Mouse (Mus musculus): Measurements from ENCODE around the gene Tdp1.
"Not testable (repeated sequence)": the region's sequence is repeated elsewhere in the genome, so short reads cannot be mapped to it uniquely, and the experiment has no call there.

The Tdp1 gene

DNA sequence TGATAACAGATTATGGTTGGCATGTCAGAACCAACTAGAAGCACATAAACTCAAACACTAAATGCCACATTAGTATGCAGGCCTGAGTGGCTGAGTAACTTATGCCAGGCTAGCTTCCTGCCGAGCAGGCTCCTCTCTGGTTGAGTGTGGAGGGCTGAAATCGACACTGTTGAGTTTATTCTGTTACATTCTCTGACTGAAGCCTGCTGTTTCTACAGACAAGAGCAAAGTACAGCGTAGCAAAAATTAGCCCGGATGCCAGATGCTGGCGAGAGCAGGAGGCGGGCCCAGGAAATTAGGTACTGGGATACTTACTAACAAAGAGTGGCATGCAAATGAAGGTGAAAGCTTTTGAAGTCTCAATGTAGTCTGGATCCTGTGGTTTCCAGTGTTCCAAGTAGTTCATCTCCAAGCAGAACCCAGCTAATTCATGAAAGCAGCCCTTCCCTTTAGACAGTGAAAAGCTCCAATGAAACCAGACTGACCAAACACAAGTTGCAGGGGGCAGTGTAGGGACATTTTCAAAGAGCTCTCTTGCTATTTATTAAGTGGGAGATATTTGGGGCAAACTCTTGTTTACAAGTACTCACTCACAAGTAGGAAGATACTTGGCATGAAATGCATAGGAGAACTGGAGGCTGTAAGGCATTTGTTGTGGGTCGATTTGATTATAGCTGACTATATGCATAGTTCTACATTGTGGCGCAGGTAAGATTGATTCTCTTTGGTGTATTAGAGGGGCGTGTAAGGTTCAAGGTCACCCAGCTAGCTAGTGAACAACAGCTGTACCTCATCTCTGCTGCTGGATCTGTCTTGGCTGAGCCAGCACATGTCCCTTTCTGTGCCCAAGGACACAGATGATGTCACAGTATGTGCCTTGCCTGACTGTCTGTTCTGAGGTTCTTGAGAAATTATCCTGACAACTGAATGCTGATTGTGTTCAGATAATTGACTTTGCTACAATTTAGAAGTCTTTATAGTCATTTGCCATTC is 74.0 kb downstream of the Tdp1 start:
- DNase-seq (ENCODE audit: low spot score) = no peak

DNA sequence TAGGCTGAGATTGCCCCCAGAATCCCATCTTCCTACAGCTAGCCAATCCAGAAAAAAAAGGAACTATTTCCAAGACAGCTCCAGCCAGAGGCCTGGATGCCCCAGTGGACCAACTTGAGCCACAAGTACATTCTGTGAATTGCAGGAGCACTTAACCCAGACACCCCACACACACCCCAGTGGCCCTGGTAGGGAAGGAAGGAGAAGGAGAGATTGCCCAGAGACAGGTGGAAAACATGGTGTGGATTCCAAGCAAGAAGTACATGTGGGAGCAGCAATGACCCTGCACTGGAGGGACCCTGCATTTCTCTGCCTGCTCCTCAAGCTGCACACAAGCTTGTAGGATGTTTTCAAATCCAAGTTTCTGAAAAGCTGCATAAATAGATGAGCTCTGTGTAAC is 75.0 kb downstream of the Tdp1 start:
- no peak for DNase-seq (ENCODE audit: low spot score)

DNA sequence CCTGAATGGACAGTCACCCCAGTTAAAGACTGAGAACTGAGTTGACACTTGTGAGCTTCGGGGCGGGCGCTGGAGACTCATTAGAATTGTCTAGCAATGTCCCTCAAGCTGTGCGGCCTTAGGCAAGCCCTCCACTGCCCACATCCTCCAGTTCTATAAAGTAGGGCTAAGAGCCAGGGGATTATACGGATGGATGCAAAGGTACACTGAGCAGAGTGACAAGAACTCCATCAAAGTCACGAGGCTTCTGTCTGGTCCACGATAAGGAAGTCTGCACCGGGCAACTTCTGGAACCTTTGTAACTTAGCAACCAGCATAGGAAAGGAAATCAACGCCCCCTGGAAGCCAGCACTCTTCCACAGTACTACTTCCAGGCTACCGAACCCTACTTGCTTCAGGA is 75.6 kb downstream of the Tdp1 start:
- no peak for DNase-seq (ENCODE audit: low spot score)

DNA sequence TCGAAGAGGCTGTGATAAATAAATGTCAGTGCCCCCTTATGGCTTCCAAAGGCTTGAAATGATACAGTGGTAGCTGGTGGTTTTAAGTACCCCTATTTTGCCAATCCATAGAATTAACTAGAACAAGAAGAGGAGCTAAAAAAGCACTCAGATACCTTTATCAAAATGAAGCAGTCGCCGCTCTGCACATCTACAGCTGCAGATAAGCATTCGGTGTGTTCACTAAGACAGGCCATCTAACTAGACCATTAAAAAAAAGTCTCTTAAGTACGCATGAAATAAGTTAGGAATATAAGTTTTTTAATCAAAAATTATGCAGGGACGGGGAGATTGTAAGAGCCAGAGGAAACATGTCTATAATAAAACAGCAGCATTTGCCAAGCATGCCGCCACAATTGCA is 76.4 kb downstream of the Tdp1 start:
- no peak for DNase-seq (ENCODE audit: low spot score)

DNA sequence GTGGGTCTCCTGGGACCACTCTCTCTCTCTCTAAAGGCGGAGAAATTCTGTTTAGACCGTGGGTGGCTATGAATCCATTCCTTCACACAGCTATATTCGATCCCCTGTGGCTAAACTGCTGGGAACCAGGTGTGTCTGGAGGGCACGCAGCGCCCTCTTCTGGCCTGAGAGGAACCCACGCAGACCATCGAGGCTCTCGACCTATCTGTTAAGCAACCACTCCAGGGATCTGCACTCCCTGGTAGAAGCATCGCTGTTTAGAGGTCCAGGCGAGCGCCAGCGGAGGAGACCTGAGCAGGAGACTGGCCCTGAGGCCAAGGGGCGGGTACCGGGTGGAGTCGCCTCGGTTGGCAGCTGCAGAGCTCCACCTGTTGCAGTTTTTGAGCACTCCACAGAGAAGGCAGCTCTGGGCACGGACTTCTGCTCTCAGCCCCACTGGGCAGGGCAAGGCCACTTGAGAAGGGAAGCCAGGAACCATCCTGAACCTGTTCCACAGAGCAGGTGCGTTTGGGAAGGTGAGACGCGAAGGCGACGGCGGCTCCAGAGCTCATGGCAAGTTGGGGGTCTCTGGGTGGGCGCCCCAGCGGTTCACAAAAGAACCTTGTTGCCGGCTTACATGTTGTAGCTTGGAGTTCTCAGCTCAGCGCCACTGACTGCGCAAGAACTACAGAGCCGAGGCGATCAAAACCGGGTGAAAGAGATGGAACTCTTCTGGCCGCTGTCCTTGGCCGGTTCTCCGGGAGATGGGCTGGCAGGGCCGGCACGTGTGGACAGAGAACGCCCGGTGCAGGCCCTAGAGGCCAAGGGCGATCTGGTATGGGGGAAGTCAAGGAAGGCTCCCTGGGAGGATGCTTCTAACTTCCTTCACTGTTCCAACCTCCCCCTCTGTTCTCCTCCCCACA is 80.2 kb downstream of the Tdp1 start, which contains the start of gene Kcnk13:
Gene Kcnk13, plus strand, starts transcription at position 199 of the 902 bp plus-strand sequence.
- DNase-seq (ENCODE audit: low spot score) = peak; percentile 39

DNA sequence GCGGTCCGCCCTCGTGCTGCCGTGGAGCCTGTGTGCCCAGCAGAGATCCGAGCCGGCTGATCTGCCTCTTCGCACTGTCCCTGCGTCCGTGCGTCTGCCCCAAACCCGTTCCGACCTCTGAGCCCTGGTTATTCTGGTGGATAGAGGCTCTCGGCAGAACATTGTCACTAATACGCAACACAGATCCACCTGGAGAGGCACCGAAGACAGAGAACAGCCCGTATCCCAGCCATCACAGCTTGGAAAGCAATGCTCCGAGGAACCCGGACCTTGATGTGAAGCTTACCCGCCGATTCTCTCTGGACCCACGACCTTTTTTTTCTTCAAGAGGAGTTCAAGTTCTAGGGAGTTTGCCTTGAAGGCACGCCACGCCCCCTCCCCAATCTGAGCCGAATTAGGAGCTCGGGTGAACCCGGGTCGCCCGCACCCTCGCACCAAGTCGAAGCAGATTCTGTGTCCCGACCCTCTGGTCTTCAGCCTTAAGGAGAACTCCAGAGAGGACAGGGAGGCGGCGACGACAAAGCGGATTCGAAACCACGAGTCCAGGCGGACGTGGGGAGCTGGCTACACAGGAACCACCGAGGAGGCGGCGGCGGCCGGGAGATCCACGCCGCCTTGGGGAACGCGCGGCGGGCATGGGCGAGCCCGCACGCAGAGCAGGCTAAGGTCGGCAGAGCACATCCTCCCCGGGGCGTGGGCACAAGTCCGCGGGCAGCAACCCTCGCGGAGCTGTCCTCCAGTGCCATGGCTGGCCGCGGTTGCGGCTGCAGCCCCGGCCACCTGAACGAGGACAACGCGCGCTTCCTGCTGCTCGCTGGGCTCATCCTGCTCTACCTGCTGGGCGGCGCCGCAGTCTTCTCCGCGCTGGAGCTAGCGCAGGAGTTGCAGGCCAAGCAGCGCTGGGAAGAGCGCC is 81.1 kb downstream of the Tdp1 start:
- no peak for DNase-seq (ENCODE audit: low spot score)

DNA sequence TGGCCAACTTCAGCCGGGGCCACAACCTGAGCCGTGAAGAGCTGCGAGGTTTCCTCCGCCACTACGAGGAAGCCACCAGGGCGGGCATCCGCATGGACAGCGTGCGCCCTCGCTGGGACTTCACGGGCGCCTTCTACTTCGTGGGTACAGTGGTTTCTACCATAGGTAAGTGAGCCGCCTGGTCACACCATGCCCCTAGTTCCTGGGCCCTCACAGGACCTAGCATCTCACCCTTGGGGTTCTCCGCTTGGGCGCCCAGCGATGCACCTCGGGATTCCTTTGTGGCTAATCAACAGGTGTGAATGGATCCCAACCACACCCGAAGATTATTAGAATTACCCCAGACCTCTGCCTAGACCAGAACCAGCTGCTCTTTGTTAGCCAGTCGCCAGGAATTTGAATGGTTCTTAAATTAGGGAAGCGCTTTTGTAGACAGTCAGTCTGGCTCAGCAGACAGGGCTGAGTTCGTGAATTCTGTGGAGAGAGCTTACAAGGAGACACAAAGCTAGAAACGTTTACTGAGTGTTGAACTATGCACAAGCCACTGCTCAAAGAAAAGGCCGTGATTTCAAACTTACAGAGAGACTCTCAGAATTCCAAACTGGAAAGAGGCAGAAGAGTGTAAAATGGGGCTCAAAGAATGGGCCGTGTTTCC is 81.9 kb downstream of the Tdp1 start:
- DNase-seq (ENCODE audit: low spot score) = no peak

DNA sequence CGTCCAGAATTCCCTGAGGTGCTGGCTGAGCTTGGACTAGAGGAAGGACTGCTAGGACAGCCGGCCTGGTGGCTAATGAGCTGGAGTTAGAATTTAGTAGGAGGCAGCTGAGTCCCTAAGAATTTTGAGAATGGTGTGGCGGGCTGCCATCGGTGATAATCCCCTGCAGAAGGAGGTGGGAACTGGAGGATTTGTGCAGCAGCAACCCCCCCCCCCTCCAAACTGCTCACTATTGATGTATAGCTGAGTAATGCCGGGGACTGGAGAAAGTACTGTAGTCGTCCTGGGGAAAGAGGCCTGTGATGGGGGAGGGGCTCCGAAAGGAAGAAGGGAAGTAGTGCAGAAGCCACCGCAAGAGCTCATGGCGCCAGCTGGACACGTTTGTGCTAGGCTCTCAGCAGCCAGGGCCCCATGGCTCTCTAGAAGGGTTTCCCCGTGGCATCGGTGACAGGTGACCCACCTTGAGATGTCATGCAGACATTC is 82.6 kb downstream of the Tdp1 start:
- no peak for DNase-seq (ENCODE audit: low spot score)

DNA sequence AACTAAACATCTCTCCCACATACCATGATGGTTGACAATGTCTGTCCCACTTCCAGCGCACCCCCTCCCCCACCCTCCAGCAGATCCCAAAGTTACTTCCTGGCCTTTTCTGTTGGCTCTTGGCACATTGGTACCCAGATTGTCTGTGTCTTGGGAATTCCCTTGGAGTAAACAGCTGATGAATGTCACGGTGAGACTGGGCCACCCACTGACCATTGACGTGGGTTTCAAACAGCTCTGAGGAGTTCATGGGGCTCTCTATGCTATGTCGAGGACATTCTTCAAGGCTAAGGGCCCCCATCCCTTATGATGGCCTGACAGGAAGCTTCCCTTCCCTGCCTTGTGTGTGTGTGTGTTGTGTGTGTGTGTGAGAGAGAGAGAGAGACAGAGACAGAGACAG is 85.6 kb downstream of the Tdp1 start:
- DNase-seq (ENCODE audit: low spot score) = no peak

DNA sequence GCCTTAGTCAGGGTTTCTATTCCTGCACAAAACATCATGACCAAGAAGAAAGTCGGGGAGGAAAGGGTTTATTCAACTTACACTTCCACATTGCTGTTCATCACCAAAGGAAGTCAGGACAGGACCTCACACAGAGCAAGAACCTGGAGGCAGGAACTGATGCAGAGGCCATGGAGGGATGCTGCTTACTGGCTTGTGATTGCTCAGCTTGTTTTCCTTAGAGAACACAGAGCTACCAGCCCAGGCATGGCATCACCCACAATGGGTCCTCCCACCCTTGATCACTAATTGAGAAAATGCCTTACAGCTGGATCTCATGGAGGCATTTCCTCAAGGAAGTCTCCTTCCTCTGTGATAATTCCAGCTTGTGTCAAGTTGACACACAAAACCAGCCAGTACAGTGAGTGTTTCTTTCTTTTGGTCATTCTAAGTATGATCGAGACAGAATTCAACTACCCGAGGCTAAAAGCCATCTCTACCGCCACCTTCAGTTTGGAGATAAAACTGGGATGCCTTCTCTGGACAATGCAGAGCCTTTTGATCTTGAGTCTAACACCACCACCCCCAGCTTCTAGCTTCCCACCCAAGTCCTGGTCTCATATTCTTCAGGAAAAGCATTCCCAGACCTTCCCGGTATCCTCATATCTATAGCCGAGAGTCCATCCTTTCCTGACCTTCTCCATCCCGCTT is 87.0 kb downstream of the Tdp1 start:
- DNase-seq (ENCODE audit: low spot score) = not testable (repeated sequence)

DNA sequence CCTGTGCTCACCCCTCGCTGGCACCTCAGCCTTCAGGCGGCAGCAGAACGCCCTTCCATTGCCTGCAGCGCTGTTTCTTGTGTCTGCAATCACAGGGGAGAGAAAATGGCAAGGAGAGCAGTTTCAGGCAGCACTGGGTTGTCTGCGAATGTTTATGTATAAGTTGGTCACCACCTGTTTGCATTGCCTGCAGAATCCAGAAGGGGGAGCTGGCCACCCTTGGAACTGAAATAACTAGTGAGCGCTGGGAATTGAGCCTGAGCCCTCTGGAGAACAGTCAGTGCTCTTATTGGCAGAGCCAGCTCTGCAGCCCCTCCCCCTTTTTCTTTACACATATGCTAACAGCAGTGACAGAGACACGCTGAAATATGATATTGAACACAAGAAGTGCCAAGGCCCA is 88.5 kb downstream of the Tdp1 start:
- DNase-seq (ENCODE audit: low spot score) = no peak

DNA sequence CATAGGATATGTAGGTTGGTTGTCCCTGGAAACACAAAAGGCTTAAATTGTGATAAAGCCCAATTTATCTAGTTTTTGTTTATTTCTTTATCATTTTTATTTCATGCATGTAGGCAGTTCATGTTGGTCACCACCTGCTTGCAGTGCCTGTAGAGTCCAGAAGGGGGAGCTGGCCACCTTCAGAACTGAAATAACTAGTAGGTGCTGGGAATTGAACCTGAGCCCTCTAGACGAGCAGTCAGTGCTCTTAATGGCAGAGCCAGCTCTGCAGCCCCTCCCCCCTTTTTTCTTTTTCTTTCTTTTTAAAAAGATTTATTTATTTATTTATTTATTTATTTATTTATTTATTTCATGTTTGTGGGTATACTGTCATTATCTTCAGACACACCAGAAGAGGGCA is 89.3 kb downstream of the Tdp1 start:
- no peak for DNase-seq (ENCODE audit: low spot score)

DNA sequence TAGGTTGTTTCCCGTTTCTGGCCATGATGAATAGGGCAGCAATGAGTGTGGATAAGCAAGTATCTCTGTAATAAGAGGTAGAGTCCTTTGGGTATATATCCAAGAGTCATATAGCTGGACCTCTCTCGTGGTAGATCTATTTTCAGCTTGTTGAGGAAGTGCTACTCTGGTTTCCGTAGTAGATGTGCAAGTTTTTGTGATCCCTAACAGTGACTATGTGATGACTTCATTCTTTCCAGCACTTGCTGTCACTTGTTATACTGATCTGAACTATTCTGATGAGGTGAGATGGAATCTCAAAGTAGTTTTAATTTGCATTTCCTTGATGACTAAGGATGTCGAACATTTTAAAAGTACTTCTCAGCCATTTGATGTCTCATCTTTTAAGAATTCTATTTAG is 95.2 kb downstream of the Tdp1 start:
- no peak for DNase-seq (ENCODE audit: low spot score)

DNA sequence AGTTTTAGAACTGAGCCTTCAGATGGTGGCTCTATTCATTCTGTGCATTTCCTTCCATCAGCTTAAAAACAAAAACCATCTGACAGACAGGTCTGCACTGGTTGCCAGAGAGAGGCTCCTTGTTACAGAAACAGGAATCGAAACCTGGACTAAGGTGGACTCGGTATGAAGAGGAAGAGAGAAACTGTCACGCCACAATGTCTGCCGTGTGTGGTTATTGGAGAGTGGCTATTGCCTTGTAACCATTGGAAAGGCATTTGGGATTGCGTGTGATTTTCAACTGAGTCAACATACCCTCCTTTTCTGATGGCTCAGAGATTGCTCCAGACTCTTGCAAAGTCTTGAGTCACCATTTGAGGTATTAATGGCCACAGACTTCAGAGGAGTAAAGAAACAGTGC is 102.5 kb downstream of the Tdp1 start:
- no peak for DNase-seq (ENCODE audit: low spot score)

DNA sequence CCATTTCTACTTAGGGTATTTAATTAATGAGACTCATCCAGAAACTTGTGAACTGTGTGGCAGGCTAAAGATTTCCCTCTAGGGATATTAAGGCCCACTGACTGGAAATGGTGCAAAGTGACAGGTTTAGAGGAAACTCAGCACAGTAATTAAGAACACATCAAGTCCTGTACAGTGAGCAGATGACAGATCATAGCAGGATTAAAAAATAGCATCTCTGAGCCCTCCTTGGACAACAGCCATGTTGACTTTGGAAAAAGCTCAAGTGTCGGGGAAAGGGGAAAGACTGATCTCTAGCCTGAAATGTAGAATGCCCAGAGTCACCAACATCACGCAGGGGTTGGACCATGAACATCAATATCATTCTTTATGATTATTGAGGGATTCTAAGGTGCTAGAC is 103.8 kb downstream of the Tdp1 start:
- no peak for DNase-seq (ENCODE audit: low spot score)

DNA sequence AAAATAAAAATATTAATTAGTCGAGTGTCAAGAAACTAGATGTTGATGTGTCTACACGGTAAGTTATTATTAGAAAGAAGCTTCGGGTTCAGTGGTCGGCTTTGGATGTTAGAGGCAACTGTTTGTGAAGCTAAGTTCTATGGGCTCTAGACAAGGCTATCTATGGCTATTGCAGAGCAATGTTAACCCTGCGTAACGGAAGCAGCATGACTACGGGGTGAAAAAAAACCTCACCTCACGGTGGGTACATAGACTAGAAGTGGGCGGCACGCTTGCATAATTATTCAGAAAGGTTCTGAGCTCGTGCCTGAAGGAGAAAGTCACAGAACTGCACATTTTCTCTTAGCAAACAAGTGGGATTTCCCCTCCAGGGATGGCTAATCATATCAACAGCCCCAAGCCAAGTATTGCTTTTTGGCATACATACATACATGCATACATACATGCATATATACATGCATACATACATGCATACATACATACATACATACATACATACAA is 108.1 kb downstream of the Tdp1 start:
- DNase-seq (ENCODE audit: low spot score) = no peak

DNA sequence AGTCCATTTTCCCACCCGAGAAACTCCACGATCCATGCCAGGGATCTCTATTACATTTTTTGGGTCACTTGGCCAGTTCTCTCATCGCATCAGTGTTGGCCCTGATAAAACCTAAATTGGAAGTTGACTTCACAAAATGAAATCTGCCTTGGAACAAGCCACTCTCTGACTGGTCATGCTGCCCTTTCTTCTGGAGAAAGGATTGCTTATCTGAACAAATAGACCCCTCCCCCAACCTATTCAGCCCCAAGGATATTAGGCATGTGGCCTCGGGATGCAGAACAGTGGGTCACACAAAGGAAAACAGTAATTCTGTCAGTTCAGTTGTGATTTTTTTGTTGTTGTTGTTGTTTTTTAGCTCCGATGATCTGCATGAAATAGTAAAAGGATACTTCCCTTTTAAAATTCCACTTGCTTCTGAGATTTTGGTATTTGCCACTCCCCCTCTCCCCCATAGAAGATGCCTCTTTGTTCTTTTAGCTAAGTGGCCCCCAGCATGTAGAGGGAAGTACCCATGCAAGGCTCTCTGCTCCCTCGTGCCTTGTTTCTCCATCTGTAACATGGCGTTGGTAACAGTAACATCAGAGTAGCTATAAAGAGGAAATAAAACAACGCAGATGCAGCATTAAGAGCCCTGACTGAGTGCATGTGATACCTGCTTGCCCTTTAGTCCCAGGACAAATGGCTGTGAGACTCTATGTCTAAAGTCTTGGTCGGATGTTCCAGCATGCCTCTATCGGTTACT is 109.0 kb downstream of the Tdp1 start:
- no peak for DNase-seq (ENCODE audit: low spot score)

DNA sequence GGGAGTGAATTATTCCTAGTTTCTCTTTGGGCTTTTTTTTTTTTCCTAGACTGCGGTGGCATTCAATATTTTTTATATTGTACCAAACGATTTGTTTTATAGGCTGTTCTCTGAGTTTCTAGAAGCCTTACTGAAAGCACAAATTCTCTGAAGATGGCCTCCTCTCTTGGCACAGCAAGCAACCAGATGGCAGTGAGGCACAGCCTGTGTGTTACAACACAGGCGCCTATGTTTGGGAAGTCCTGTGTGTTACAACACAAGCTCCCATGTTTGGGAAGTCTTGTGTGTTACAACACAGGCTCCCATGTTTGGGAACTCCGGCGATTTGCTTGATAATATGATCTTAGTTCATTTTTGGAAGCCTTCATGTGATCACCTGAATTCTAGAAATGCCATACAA is 111.6 kb downstream of the Tdp1 start:
- DNase-seq (ENCODE audit: low spot score) = no peak

DNA sequence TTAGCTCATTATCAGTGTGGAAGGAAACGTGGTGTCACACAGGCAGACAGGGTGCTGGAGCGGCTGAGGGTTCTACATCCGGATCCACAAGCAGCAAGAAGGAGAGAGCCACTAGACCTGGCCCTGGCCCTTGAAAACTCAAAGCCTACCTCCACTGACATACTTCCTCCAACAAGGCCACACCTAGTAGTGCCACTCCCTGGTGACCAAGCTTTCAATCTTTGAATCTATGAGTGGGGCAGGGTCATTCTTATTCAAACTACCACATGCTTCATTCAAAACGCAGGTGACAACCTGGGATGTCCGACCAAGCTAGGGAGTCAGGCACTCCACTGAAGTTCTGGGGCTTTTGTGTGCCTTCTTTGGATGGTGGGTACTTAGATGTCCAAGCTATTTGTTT is 115.4 kb downstream of the Tdp1 start:
- no peak for DNase-seq (ENCODE audit: low spot score)

DNA sequence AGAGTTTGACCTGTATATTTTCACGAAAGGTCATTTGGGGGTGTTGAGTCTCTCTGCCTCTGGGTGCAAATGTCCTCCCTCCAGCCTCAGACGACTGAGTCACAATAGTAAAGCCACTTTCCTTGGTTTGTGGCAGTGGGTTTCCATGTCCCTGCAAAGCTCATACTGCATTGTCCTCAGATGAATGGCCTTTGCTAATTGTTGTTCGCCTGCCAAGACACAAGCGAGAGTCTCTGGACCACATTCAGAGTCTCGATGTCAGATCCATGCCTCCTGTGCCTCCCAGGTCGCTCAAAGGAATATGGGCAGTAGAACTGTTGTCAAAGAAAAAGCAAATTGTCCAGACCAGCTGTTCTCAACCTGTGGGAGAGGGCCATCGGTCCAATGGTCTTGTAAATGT is 116.1 kb downstream of the Tdp1 start:
- DNase-seq (ENCODE audit: low spot score) = no peak

Measured in yolk sac, embryonic 10.5 days (tissue).